ENCODE assay signal across 30 mouse cellular contexts in genomic region chr5:91653061-91653915, GRCm38 (mm10).
DNase-seq lines count a peak whose midpoint lies in the region; ATAC-seq lines count a peak whose summit lies in the region.
"Had no signal": no experiment of that assay in that cellular context is flagged by ENCODE, and none has a peak within 500 bp of the region (broad histone marks: within the 10 kb centered on the region; RNA-seq: fewer than 3 reads in every experiment).

No protein-coding gene starts in this region.

- no peak overlapping the region for H3K9ac ChIP-seq in forebrain, embryonic 14.5 days (ENCODE audit: low read length)
- H3K9ac ChIP-seq: intestine, embryonic 15.5 days; limb, embryonic 12.5 days; liver, embryonic 15.5 days; lung, embryonic 15.5 days; neural tube, embryonic 12.5 days had no signal

- H3K4me3 ChIP-seq in forebrain, embryonic 14.5 days (ENCODE audit: low read depth, low read length) = no peak overlapping the region
- H3K4me3 ChIP-seq: hindbrain, embryonic 10.5 days; intestine, embryonic 15.5 days; layer of hippocampus, adult 2 months; left cerebral cortex, adult 2 months; limb, embryonic 12.5 days; liver, embryonic 15.5 days; lung, embryonic 15.5 days; midbrain, embryonic 10.5 days; myocyte; neural tube, embryonic 12.5 days had no signal

- no peaks in the 10 kb centered on the region for H3K9me3 ChIP-seq in forebrain, embryonic 14.5 days (replicated peaks; ENCODE audit: control insufficient read depth, low read length)
- H3K9me3 ChIP-seq: G1E; hindbrain, embryonic 10.5 days; intestine, embryonic 15.5 days; limb, embryonic 12.5 days; liver, embryonic 15.5 days; lung, embryonic 15.5 days; midbrain, embryonic 10.5 days; neural tube, embryonic 12.5 days had no signal

- H3K27ac ChIP-seq in forebrain, embryonic 14.5 days (ENCODE audit: low read depth, low read length) = no peak overlapping the region
- H3K27ac ChIP-seq: hindbrain, embryonic 10.5 days; hindbrain, postnatal 0 days; intestine, embryonic 15.5 days; layer of hippocampus, adult 2 months; left cerebral cortex, adult 2 months; limb, embryonic 12.5 days; liver, embryonic 15.5 days; lung, embryonic 15.5 days; midbrain, embryonic 10.5 days; neural tube, embryonic 12.5 days had no signal

- peak; percentile 41 for DNase-seq in right cerebral cortex, adult 18-20 months
- DNase-seq in right cerebral cortex, postnatal 14 days = no peak
- peak; percentile 72 for DNase-seq in brain, adult 2 months (ENCODE audit: low read depth, low spot score)
- peak; percentile 75 for DNase-seq in forebrain, embryonic 14.5 days (ENCODE audit: low spot score)
- DNase-seq in adrenal gland, postnatal 10 days = no peak
- no peak for DNase-seq in spleen, postnatal 10 days (ENCODE audit: low spot score in 2 of 2)
- DNase-seq: adrenal gland, postnatal 36 days; B cell, adult 2 months; cerebellum, adult 8-10 months; cerebellum, postnatal 36 days; gastrocnemius, postnatal 10 days; heart, postnatal 14 days; kidney, adult 2 months; kidney, postnatal 36 days; thymus, postnatal 4 days had no signal

- no peaks in the 10 kb centered on the region for H3K36me3 ChIP-seq in forebrain, embryonic 14.5 days (ENCODE audit: control insufficient read depth, insufficient read depth, low read length)
- H3K36me3 ChIP-seq: G1E; hindbrain, embryonic 10.5 days; intestine, embryonic 15.5 days; limb, embryonic 12.5 days; liver, embryonic 15.5 days; lung, embryonic 15.5 days; midbrain, embryonic 10.5 days; neural tube, embryonic 12.5 days had no signal

- no peak overlapping the region for H3K4me2 ChIP-seq in forebrain, embryonic 14.5 days (ENCODE audit: low read length)
- H3K4me2 ChIP-seq: intestine, embryonic 15.5 days; limb, embryonic 12.5 days; liver, embryonic 15.5 days; lung, embryonic 15.5 days; neural tube, embryonic 12.5 days had no signal

- H3K27me3 ChIP-seq in forebrain, embryonic 14.5 days (replicated peaks; ENCODE audit: control insufficient read depth, insufficient read depth, low read length) = no peaks in the 10 kb centered on the region
- H3K27me3 ChIP-seq: CH12.LX; intestine, embryonic 15.5 days; limb, embryonic 12.5 days; liver, embryonic 15.5 days; lung, embryonic 15.5 days; neural tube, embryonic 12.5 days; Patski had no signal

- H3K4me1 ChIP-seq in forebrain, embryonic 14.5 days (ENCODE audit: control insufficient read depth, insufficient read depth, low read length) = no peaks in the 10 kb centered on the region
- H3K4me1 ChIP-seq: hindbrain, embryonic 10.5 days; intestine, embryonic 15.5 days; liver, embryonic 15.5 days; lung, embryonic 15.5 days; midbrain, embryonic 10.5 days; neural tube, embryonic 12.5 days had no signal

- peak; percentile 80 for ATAC-seq in forebrain, embryonic 14.5 days
- ATAC-seq: hindbrain, postnatal 0 days; intestine, embryonic 15.5 days; midbrain, embryonic 16.5 days; Patski had no signal

- 38% methylated on average over 14 of the region's 14 CpGs for WGBS in forebrain, embryonic 14.5 days

Comparison
In these comparisons a context has a peak if more than half of its experiments do, and no peak if none do; other contexts are left out.
1. DNase-seq: peak in right cerebral cortex, adult 18-20 months (single experiment), brain, adult 2 months (single experiment) and forebrain, embryonic 14.5 days (single experiment); none in right cerebral cortex, postnatal 14 days (single experiment), adrenal gland, postnatal 10 days (single experiment) and spleen, postnatal 10 days (0 of 2).